Mouse (Mus musculus) kidney, adult 18-20 months (tissue): ENCODE data around the gene Gm17387.
"Not testable (repeated sequence)": the region's sequence is repeated elsewhere in the genome, so short reads cannot be mapped to it uniquely, and the experiment has no call there.

Experiments
- DNase-seq: peaks from one replicate; pipeline ENCODE4 v3.0.0; 2021

Gene Gm17387

DNA sequence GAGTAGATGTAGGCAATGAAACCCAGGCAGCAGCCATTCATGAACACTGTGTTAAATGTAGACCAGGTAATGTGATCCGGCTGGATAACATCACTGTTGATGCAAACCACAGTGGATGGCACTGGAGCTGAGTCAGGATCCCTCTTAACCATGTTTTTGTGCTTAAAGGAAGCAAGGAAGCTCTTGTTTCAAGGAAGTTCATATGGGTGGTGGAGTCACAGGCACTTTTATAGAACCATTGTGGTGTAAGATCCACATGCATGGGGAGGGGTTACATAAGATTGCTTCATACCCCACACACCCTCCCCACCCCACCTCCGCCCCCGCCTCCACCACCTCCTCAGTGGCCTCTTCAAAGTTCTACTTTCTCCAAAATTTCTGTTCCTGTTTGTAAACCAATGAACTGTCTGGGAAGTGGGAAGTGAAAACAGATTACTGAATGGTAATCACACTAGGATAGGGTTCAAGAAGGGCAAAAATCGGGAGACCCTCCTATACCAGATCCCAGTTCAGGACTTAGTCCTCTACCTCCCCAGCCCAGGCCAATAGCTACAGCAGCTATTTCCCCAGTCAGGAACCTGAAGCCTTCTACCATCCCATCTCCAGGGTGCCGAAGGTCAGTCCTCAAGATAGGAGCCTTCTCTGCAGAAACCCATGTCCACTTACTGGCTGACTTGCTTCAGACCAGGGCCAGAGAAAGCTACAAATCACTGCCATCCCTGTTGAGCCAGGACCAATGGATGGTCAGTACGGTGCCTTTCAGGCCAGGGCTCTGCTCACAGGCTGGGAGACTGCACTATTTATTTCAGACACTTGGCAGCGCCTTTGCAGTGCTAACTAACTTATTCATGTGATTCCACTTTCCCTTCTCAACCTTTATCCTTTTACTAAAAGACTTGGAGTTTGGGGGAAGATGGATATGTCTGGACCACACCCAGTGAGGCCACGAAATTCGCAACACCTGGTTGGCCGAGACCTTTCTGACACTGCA is 11.9 kb upstream of the Gm17387 start:
- no peak for DNase-seq

DNA sequence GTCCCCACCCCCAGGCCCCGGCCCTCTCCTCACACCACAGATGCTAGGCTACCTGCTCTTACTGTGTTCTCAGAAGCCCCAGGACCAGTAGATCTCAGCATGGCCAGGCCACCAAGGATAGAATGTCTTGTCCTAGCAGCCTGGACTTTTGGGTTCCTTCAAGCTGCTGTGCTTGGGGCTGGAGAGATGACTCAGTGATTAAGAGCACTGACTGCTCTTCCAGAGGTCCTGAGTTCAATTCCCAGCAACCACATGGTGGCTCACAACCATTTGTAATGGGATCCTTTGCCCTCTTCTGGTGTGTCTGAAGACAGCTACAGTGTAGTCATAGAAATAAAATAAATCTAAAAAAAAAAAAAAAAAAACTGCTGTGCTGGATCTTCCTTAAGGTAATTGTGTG is 11.1 kb upstream of the Gm17387 start, which contains the start of gene Ifitm6:
Gene Ifitm6, minus strand, starts transcription at position 101 of the 400 bp plus-strand sequence.
- not testable (repeated sequence) for DNase-seq

DNA sequence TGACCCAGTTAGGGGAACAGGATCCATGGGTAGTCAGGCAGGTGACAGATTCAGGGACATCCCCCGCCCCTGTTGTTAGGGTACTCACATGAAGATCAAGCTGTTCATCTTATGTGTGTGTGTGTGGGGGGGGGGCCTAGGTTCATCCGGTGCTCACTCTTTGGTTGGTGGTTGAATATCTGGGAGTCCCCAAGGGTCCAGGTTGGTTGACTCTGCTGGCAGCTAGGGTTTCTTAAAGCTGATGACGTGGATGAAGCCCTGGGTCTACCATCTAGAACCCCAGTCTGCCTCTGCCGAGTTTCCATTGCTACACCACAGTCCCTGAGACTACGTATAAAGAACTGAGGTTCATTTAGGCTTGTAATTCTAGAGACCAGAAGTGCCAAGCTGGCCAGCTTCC is 9.9 kb upstream of the Gm17387 start:
- DNase-seq = no peak

DNA sequence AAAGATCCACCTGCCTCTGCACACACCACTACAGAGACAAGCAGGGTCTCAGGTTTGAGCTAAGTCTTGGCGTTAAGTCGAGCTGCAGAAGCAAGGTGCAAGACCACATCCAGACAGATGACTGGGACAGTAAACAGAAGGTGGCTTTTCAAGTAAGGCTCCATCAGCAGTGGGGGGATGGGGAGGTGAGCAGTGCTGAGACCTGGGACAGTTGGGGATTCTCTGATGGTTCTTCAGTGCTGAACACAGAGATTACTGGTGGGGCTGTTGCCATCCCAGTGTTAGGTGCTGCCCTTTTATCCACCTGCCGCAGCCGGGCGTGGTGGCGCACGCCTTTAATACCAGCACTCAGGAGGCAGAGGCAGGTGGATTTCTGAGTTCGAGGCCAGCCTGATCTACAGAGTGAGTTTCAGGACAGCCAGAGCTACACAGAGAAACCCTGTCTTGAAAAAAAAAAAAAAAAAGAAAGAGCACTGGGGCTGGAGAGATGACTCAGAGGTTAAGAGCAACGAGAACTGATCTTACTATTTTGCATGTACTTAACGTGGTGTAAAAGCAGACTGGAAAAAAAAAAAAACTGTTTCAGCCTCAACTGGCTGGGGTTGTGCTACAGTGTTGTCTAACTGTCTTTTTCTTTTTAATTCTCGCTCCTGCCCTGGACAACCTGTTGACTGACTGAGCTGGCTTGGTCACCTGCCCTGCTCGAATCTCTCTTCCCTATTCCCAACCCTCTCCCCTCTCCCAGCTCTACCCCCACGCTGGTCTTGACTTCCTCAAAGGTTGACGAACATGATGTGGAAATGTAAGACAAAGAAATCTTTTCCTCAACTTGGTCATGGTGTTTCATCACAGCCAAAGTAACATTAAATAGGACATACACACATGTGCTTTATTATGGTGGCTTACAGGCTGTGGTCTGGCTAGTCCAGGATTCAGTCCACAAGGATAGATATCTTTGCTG is 7.2 kb upstream of the Gm17387 start:
- DNase-seq = no peak

DNA sequence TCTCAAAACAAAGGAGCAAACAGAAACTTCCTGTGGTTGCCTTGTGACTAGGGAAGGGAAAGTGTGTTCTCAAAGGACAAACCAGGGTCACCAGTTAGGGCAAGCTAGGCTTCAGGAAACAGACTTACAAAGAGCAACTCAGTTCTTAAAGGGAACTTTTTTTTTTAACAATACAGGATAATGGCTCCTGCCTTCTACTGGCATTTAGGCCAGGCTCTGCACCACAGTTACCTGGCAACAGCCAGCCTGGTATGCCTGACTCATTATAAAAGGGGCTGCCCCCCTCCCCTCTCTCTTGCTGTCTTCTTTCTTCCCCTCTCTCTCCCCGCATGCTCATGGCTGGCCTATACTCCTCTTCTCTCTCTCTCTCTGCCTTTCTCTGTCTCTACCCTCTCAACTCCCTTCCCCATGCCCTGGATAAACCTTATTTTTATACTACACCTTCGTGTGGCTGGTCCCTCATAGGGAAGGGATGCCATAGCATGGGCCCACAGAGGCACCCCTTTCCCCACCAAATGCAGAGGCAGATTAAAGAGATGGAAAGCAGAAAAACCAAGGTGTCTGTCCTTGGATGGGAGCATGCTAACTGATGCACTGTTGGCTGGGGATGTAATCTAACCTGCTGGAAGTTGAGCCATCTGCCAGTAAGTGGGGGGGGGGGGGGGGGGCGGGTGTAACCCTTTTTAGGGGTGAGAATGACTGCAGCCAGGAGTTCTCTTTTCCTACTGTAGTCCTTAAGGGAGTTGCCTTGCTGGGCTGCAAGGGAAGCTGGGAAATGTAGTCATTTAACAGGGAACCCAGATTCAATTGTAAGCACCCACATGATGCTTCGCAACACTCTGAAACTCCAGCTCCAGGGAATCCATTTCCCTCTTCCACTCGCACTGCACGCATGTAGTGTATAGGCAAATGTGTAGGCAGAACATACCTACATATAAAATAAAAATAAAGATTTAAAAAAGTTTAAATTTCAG is 3.8 kb upstream of the Gm17387 start:
- DNase-seq = no peak

DNA sequence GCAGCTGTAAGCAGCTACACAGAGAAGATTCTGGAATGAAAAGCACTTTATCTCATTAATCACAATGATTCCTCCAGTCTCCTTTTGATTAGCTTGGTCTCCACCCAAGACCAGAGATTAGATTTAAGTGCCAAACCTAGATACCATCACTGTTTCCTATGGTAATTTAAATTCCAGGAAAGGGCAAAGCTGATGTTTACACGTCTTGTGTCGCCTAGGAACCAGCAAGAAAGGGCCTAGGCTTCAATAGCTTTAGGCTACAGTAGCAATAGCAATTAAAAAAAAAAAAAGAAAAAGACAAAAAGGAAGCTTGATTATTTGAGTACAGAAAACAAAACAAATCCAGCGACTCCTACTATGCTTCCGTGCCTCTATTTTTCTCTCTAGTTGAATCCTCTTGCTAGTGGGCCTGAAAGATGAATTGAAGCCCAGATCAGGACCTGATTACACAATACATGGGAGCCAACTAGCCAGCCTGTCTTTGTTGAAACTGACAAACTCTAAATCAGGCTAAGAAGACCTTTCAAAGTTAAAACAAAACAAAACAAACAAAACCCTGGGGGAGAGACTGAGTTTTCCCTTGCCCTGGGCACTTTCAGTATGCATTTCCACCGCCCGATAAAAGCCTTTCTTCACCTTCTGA is 2.7 kb upstream of the Gm17387 start:
- no peak for DNase-seq

DNA sequence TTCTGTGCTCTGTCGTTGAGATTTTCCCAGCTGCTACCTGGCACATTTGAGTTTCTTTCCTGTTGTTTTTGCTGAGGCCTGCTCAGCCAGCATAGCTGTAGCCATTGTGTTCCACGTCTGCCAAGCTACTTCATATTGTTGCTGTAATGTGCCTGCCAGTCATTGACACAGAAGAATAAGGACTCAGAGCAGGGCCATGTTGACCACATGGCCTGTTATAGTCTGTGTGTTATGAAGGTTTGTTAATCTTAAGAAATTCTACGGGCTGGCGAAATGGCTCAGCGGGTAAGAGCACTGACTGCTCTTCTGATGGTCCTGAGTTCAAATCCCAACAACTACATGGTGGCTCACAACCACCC is 2.2 kb upstream of the Gm17387 start:
- no peak for DNase-seq

DNA sequence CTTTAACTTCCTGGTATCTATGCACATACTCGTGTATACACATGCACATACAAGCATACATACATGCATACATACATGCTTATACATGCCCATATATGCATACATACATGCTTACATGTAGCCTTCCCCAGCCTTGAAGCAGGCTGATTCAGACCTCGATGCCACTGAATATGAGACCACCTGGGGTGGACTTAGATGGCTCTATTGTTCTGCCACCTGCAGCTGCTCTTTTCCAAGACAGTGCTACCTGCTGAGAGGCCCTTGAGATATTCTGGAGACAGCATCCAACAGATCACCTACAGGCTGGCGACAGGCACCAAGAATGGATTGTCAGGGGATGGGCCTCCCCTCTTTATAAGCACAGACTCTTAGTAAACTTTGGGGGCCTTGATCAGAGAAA is 1.5 kb downstream of the Gm17387 start:
- no peak for DNase-seq

DNA sequence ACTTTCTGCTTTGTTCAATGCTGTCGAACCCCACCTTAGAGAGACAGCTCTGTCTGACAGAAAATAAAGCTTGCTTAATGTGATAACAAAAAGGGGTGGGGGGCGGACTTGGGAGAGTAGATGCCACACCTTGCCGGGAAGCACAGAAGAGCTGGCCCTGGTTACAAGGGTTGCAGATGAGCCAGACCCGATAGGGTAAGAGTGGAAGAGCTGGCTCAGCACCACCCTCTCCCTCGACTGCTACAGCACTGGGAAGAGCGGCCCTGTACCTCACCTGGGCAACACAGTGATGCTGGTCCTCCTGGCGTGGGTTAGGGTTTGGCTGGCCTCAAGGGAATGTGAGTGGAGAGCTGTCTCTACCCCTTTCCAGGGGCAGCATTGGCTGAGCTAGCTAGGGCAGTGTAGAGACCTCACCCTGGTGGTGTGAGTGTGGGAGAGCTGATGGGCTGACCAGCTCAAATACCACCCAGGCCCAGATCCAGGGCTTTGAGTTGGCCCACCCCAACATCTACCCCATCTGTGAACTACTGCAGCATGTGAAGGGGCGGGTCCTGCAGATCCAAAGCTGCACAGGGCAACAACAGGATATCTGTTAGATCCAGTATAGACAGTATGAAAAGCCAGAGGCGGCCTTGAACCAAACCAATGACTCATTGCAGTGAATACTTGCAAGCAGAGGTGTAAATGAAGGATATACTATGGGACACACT is 3.7 kb downstream of the Gm17387 start:
- DNase-seq = no peak

DNA sequence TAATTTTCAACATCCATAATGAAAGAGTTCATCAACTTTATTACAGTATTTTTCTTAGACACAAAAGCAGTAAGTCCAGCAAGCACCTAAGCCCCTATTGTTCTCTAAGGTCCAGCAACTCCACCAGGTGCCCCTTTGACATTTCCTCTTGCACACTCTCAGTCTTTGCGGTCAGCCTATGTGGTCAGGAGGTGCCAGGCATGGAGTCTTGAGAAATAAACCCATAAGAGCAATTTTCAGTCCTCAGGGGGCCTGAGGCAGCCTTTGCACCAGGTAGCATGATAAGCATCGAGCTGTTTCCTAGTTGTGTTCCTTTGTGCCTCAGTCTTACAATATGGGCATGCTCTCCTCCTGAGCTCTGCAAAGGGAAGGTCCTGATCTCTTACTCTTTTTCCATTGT is 7.7 kb downstream of the Gm17387 start:
- not testable (repeated sequence) for DNase-seq

DNA sequence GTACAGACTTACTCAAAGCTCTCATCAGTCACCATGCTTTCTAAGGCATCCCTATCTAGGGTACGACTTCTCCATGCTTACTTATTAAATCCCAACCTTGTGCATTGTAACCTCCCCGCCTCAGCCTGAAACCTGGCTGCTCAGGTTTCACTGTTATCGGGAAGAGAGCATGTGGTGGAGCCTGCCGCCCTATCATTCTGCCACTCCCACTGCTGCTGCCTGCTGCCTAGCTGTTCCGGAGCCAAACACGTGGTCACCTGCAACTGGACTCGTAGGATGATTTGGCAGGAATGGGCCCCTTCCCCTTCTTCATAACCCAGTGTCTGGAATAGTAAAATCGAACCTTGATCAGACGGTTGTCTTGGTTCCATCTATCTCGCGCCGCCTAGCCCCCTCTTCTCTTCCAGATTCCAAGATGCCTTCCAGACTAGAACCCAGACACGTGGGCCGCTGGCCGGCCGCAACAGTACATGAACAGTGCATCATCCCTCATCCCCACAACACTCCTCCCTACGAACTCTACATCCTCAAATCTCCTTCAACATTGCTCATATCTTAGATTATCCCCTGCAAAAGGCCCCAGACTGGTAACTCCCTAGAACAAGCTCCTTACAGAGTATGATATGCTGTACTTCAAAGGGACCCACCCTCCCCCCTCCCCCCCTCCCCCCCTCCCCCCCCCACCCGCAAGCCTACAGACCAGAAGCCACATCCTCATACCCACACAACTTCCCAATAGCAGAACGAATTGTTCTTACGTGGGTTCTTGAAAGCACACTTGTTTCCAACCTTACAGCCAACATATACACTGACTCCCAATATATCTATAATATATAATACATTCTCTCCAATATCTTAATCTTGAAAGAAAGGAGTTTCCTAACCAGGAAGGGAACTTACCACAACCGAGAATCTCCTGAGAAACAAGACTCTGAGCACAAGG is 9.4 kb downstream of the Gm17387 start:
- no peak for DNase-seq

DNA sequence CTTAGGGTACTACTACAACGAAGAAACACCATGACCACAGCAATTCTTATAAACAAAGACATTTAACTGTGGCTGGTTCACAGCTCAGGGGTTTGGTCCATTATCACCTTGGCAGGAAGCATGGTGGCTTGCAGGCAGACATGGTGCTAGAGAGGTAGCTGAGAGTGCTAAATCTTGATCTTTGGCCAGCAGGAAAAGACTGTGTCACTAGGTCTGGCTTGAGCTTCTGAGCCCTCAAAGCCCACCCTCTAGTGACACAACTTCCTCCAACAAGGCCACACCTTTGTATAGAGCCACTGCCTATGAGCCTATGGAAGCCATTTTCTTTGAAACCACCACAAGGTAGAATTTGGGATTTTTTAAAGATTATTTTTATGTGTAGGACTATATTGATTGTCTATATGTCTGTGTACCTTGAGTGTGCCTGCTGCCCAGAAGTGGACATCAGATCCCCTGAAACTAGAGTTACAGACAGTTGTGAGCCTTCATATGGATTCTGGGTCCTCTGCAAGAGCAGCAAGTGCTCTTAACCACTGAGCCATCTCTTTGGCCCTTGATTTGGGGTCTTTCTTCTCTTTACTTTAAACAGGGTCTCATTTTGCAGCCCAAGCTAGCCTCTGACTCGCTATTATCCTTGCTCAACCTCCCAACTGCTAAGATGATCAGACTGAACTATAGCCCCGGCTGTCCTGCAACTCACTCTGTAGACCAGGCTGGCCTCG is 10.6 kb downstream of the Gm17387 start:
- no peak for DNase-seq

DNA sequence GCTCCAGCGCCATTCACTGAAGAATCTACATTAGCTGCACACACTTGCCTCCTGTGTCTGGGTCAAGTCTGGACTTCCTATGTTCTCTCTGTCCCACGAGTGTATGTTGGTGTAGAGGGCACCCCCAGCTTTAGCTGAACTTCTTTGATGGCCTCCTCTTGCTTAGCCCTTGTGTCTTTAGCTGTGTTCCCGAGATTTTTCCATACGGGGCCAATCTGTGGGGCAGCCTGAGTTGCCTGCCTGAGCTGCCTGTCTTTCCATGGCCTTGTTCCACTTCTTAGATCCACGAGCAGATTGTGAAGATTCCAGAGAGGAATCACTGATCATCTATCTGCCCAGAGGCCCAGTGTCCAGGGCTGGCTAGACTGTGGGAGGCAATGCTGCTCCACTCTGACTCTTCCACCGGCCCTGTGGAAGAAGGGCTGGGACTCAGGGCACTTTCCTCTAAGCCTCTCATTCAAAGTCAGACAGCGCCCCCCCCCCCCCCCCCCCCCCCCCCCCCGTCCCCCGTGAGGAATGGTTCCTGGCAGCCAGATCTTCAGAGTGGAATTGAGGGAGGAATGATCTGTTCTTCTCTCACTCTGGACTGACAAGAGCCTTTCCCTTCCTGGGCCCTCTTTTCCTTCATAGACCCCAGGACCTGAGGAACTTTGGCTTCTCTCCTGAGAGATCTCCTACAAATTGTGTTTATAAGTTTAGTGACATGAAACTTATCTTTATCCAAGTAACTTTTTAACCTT is 12.1 kb downstream of the Gm17387 start:
- no peak for DNase-seq

DNA sequence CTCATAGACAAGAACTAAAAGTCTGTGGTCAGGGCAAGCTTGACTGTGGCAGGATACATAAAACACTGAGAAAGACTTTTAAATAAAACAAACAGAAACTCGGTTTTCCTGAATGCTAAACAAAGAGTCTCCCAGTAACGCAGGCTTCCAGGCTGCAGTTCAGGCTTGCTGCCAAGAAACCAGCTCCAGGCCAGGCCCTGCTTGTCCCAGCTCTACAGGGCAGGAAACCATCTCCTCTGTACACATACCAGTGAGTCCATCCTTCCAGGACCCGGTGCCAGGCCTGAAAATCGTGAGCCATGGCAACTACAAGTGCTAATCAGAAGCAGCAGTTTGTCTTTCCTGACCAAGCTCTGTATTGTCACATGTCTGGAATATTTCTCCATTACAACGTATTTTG is 12.7 kb downstream of the Gm17387 start:
- peak; percentile 69 for DNase-seq

DNA sequence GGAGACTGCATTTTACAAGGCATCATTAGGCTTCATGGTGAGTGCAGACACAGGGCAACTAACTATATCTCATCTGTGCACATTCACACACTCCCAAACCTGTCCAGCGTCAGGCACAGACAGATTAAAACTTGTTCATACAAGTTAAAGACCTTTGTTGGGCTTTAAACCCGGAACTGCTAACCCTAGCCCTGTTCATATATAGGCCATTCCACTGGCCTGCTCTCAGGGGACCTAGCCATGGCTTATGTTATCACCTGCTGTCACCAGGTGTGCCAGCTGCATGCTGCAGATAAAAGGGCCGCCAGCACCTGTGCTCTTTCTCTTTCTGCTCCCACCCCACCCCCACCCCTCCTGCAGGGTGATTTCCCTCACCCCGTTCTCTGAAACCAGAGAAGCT is 13.6 kb downstream of the Gm17387 start:
- no peak for DNase-seq

DNA sequence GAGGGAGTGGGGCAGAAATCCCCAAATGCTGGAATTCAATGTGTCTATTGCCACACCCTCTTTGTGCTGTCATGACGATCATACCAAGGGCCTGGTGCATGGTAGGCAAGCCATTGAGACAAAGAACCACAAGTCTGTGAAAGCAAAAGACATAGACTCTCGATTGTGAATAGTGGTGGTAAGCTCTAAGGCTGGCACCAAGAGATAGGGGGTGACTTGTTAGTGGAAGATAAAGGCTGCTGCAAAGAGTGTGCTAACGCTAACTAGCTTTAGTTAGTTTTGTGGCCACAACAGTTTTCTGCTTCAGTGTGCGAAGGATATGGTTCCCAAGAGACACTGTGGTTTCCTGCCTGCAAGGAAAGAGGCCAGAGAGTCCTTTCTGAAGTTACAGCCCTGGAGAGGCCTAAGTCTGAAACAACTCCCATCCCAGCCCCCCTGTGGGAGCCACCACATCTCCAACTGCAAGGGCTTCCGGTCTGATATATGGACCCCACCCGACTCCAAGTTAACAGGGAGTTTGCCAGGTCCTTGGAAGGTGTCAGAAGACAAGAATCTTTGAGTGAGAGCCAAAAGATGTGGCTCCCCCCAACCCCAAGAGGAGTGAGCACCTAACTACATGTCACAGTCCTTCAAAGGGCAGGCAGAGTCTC is 18.1 kb downstream of the Gm17387 start:
- DNase-seq = peak; percentile 42

DNA sequence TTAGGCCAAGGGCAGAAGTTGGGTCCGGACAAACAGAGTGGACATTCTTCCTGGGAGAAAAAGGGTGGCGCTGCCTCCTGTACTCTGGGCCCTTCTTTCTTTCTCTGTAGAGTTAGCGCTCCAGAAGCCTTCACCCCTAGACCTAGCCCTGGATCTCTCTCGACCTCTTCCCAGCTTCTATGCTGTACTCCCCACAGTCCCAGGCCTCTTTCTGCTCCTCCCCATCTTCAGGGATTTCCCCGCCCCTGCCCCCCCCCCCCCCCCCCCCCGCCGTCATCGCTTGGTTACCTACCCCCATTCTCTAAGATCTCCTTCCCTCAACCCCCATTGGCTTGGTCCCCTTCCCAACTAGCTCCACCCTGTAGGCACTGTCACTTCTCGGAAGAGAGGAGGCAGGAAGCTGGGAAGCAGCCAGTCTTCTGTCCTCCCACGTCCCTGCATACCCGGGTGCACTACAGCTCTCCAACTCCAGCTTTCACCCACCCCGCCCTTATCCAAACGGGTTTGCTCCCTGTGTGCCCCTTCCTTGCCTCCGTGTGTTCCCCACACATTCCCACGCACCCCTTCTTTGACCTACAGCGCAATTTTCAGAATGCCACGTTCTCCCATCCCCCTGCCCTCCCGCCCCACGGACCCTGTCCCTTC is 18.8 kb downstream of the Gm17387 start:
- peak; percentile 73 for DNase-seq
